Mouse (Mus musculus) neutrophil, adult 5-6 weeks (primary cell): ENCODE data around the gene Bmp8a. TPM values are rescaled to one million over a fixed set of nuclear protein-coding genes. Genes with fewer than 3 reads are reported as not detected.
A peak's percentile ranks its signal among the peaks of the same experiment; 100 is the strongest.
"Not testable (repeated sequence)": the region's sequence is repeated elsewhere in the genome, so short reads cannot be mapped to it uniquely, and the experiment has no call there.

Experiments used
- ATAC-seq: fragments of 151-379, 151-347 bp; 2 replicates; pipeline ENCODE4 v1.8.0; 2017; ENCODE audit warnings: mild to moderate bottlenecking, moderate TSS enrichment; ENCODE audit not compliant: insufficient number of reproducible peaks, poor library complexity, low FRiP score, severe bottlenecking; ENCODE audit errors: extremely low read depth
- total RNA-seq: library from RNA; stranded (forward); fragments of 200-1000 nt; gene quantifications from 2 replicates; pipeline ENCODE4 v1.2.3, GENCODE M21; 2017

Gene Bmp8a
- total RNA-seq, 1 experiment from 2014 or later: not detected

DNA sequence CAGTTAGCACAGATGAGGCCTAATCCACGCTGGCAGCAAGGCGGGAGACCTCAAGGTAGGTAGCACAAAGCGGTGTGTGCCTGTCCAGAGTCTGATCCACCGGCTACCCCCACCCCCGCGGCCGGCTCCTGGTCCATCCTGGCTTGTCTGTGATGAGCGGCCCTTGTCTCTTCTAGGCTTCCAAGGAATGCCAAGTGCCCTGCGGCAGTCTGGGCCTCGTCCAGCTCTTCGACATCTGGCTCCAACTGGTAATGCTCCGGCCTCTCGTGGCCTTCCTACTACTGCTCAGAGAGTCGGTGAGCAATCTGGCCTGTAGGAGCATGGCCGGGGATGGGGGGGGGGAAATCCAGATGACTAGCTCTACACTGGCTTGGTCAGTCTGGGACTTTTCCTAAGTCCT is 48.0 kb downstream of the Bmp8a start:
- not testable (repeated sequence) for ATAC-seq

DNA sequence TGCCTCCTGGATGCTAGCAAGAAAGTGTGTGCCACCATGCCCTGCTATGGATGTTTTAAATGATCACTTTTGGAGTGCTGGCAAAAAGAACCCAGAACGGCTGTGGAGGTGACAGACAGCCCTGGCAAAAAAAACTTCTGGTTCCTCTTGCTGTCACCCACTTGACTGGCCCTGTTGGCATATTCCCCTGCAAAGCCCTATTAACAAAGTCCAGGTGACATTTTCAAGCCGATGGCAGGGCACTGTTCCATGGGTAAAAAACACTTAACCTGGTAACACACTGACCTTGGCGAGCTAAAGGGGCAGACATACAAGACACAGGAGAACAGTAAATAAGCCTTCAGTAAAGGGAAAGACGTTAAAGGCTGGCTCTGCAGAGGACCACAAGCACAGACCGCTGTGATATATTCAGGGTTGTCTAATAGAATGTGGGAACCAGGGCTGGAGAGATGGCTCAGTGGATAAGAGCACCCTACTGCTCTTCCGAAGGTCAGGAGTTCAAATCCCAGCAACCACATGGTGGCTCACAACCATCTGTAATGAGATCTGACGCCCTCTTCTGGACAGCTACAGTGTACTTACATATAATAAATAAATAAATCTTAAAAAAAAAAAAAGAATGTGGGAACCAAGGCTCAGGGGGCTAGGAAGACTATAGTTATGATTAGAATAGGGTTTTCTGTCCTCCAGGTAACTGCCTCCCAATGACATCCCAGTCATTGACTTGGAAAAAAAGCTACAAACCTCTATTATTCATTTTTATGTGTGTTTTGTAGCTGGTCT is 49.2 kb downstream of the Bmp8a start:
- ATAC-seq: no peak

DNA sequence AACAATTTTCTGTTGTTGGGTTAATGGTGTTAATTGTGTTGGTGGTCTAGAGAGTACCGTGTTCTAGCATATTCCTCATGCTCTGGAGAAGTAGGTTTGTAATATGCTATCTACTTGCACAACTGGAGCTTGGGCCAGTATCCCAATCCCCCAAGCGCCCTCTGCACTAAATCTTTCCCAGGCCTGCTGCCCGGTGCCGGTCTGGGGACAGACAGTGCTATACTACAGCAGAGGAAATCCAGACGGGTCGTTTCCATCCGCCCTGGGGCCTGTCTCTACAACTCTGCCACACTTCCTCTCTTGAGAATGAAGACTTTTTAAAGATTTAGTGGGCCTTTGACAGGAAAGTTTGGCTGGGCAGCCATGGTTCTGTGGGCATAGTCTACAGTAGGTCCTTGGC is 50.1 kb downstream of the Bmp8a start:
- no peak for ATAC-seq

DNA sequence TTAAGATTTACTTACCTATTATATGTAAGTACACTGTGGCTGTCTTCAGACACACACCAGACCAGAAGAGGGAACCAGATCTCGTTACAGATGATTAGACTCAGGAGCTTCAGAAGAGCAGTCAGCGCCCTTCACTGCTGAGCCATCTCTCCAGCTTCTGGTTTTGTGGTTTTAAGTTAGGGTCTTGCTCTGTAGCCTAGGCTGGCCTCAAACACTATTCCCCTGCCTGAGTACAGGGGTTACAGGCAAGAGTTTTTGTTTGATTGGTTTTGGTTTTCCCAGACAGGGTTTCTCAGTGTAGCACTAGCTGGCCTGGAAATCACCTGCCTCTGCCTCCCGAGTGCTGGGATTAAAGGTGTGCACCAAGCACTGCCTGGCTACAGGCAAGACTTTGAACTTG is 50.7 kb downstream of the Bmp8a start:
- no peak for ATAC-seq

DNA sequence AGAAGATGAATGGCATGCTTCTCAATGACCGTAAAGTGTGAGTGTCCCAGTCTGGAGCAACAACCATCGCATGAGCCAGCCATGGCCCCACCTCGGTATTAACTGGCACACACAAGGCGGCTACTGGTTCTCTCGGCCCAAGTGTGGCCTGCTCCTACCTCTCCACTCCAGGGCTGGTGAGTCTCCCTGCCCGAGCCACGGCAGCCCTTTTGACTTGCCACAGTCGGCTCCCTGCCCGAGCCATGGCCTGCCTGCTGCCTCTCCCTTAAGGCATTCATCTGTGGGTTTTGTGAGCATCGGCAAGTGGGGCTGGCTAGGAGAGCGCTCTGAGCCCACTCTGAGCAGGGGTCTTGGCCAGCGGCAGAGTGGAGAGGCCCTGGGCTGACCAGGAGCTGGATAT is 54.0 kb downstream of the Bmp8a start:
- ATAC-seq: no peak

DNA sequence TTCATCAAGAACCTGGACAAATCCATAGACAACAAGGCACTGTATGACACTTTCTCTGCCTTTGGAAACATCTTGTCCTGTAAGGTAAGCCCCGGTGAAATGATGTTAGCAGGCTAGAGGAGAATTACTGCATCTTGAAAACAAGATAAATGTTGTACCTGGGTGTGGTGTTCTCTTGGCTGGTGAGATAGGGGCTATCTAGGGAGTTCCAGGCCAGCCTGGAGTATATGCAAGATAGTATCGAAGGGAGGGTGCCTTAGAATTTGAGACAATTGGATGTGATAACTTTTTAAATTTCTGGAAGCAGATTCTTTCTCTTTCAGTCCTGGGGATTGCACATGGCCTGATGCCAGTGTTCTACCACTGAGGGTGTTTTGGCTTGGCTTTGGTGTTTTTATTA is 56.3 kb downstream of the Bmp8a start:
- ATAC-seq: no peak

DNA sequence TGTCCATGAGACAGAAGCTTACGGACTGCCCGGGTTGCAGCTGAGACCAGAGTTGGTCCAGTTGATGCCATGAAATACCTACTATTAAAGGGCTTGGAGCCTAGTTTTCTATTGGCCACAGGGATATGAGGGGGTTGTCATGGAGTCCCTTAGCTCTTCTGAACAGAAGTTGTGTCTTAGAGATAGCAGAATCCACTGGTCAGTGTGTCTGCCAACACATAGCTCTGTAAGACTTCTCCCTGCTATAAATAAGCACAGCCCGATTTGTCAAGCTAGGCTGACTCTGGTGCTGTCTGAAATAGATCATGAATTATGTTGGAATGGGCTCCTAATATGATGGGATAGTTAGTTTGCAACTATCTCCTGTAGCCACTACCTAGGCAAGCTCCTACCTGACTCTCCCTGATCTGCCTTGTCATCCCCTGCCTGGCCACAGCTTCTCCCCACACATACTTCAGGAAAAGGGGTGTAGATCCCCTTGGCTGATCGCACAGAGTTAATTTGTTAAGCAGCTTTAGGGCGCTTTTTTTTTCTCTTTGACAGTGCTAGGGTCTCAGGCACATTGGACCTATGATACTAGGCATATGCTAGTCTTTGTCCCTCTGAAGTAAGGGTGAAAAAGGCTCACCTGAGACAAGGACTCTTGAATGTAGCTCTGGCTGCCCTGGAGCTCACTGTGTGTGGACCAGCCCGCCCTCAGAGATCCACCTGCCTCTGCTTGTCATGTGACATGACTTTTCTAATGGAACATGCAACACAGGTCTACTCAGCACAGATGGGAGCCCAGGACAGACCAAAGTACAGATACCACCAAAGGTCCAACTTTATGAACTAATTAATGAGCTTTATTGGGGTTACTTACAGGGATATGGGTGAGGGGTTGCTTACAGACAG is 58.1 kb downstream of the Bmp8a start:
- no peak for ATAC-seq

DNA sequence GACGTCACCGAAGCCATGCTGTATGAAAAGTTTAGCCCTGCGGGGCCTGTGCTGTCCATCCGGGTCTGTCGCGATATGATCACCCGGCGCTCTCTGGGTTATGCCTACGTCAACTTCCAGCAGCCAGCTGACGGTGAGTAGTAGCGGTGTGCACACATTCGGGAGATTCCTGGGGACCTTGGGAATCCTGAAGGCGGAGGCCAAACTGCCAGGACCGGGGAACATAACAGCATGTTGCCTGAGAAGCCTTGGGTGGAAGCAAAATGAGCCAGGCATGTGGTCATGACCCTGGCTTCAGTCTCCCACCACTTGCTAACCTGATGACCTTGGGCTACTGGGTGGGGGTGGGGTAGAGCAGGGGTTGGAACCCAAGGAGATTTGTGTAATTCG is 59.4 kb downstream of the Bmp8a start:
- ATAC-seq: not testable (repeated sequence)

DNA sequence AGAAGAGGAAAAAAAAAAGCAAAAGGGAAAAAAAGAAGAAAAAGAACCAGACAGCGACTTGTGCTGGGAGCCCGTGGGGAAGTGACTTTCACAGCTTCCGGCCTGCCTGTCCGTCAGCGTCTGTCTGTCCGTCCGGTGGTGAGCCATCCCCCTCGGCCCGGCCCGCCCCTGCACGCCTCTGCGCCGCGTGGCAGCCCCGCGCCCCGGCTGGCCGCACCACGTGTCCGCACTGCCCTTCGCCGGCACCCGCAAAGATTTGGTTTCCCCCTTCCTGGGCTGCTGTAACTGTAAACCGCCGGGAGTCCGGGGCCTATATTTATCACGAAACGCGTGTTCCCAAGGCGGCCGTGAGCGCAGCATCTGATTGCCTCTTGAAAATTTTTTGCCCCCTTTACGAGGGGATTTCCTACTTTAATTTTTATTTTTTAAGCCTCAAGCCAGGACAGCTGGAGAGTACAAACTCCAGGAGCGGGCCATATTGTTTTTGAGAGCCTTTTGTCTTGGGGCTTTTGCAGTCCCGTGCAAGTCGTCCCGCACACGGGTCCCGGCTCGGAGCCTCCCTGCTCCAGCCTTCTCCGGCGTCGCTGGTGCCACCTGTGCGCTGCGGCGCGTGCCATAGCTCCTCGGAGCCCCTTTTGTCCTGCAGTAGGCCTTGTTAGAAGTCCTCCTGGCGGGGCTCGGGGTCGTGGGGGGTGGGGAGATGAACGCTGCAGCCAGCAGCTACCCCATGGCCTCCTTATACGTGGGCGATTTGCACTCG is 60.0 kb downstream of the Bmp8a start:
- 0 out of 2 replicates have a peak, but pooled peaks have one; percentile 28 for ATAC-seq

DNA sequence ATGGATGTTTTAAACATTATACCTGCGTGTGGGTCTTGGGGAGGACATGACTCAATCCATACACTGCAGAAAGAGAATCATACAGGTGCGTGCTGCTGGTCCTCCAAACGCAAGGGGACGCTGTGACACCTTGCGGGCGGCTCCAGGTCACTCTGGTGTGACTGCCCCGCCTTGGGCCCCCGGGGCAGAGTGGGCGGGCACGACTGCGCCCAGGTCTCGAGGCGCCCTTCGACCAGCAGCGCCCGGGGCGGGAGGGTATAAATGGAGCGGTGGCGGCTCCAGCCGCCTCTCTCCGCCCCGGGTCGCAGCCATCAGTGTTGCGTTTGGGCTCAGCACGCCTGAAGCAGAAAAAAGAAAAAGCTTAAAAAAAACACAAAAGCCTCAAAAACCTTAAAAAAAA is 60.6 kb downstream of the Bmp8a start:
- ATAC-seq: peak; percentile 91

DNA sequence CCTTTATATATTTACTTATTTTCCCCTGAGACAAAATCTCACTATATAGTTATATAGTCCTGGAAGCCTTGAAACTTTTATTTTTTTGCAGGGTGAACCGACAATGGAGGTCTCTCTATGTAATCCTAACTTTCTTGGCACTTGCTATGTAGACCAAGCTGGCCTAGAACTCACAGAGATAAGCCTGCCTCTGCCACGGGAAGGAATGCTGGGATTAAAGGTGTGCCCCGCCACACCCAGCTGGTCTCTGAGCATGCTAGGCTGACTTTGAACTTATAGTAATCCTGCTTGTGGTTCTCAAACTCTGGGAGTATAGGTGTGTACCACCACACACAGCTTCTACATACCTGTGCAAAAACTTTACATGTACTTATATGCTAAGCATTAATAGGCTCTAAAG is 62.9 kb downstream of the Bmp8a start:
- no peak for ATAC-seq

DNA sequence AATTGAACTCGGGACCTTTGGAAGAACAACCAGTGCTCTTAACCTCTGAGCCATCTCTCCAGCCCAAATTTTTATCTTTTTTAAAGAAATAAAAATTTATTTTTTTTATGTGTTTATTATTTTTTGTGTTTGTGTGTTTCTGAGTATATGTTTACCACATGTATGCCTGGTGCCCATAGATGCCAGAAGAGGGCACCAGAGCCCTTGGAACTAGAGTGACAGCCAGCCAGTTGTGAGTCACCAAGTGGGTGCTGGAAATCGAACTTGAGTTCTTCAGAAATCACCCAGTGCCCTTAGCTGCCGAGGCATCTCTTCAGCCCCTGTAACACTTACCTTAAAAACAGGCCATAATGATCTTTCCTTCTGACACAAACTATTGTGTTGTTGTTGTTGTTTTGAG is 72.0 kb downstream of the Bmp8a start:
- no peak for ATAC-seq

Other genes with a start within 250 kb of the Bmp8a start
- gene Bmp8b, start 238.1 kb downstream of the Bmp8a start, total RNA-seq: not detected in 2 replicates
- not detected in 2 replicates for gene Oxct2b, start 227.0 kb downstream of the Bmp8a start, total RNA-seq
- 18.6 and 22.6 TPM in 2 replicates for gene Ppie, start 203.3 kb downstream of the Bmp8a start, total RNA-seq
- gene Hpcal4, start 160.0 kb downstream of the Bmp8a start, total RNA-seq: not detected in 2 replicates
- not detected in 2 replicates for gene Nt5c1a, start 141.7 kb downstream of the Bmp8a start, total RNA-seq
- not detected in 2 replicates for gene Heyl, start 109.7 kb downstream of the Bmp8a start, total RNA-seq
- 34.4 and 40.0 TPM in 2 replicates for gene Pabpc4, start 80.9 kb downstream of the Bmp8a start, total RNA-seq
- not detected in 2 replicates for gene Oxct2a, start 19.6 kb downstream of the Bmp8a start, total RNA-seq